Mouse (Mus musculus) stomach, postnatal 0 days (tissue): Measurements from ENCODE around the gene Cnih1. TPM values are rescaled to one million over a fixed set of nuclear protein-coding genes. Genes with fewer than 3 reads are reported as not detected.

Experiments
- ATAC-seq: fragments of 200-750 bp; cut with Nextera tagmentation; 2 replicates; pipeline ENCODE4 v1.8.0; 2017; ENCODE audit not compliant: low FRiP score, low TSS enrichment
- DNase-seq: peaks from one replicate; pipeline ENCODE4 v3.0.0-alpha.2; 2016; ENCODE audit warnings: low spot score
- H3K27ac ChIP-seq: fragments of 300-500 bp; sonication (generic); replicated peaks from 2 replicates; pipeline ENCODE4 v1.5.1; 2014; ENCODE audit warnings: mild to moderate bottlenecking, control low read depth
- H3K27me3 ChIP-seq: fragments of 300-500 bp; sonication (generic); 2 replicates; pipeline ENCODE4 v1.6.1; 2014; ENCODE audit warnings: low read length; ENCODE audit not compliant: control insufficient read depth, insufficient read depth
- H3K36me3 ChIP-seq: fragments of 300-500 bp; sonication (generic); 2 replicates; pipeline ENCODE4 v1.6.1; 2014; ENCODE audit warnings: low read length, mixed read lengths; ENCODE audit not compliant: control insufficient read depth, insufficient read depth
- H3K4me1 ChIP-seq: fragments of 300-500 bp; sonication (generic); replicated peaks from 2 replicates; pipeline ENCODE4 v1.6.1; 2014; ENCODE audit warnings: antibody characterized with exemption; ENCODE audit not compliant: control insufficient read depth, insufficient read depth
- H3K4me2 ChIP-seq: fragments of 300-500 bp; sonication (generic); replicated peaks from 2 replicates; pipeline ENCODE4 v1.6.1; 2014; ENCODE audit warnings: low read depth, mild to moderate bottlenecking, control low read depth, moderate library complexity
- H3K4me3 ChIP-seq: fragments of 300-500 bp; sonication (generic); 2 replicates; pipeline ENCODE4 v1.5.1; 2014; ENCODE audit warnings: low read depth, low read length, control low read depth
- H3K9ac ChIP-seq: fragments of 300-500 bp; sonication (generic); 2 replicates; pipeline ENCODE4 v1.6.1; 2014; ENCODE audit warnings: mild to moderate bottlenecking, low read length, control low read depth, mixed read lengths
- H3K9me3 ChIP-seq: fragments of 300-500 bp; sonication (generic); 2 replicates; pipeline ENCODE4 v1.6.1; 2016; ENCODE audit warnings: low read length; ENCODE audit not compliant: control insufficient read depth
- CTCF ChIP-seq: IDR thresholded peaks from 2 replicates; pipeline ENCODE4 v1.5.1; 2016; ENCODE audit warnings: antibody characterized with exemption, low read depth, mild to moderate bottlenecking, moderate library complexity
- EP300 ChIP-seq: optimal IDR thresholded peaks from 2 replicates; pipeline ENCODE3; 2016; ENCODE audit warnings: antibody characterized with exemption
- WGBS: fragments of 180-500 bp; shearing (Covaris S2); extraction: QIAGEN DNeasy Blood & Tissue Kit; methylation state at CpG from one replicate; pipeline ENCODE4 v1.1.7; 2014; 5-methylcytosine and 5-hydroxymethylcytosine counted together
- polyA plus RNA-seq: library from polyadenylated mRNA; unstranded; fragments of >200 nt; fragmentation: Nextera tagmentation; extraction: Ambion mirVana; gene quantifications from 2 replicates; pipeline ENCODE4 v1.2.1, GENCODE M21; 2015

The Cnih1 gene
- polyA plus RNA-seq, result 135 and 141 TPM in 2 replicates

DNA sequence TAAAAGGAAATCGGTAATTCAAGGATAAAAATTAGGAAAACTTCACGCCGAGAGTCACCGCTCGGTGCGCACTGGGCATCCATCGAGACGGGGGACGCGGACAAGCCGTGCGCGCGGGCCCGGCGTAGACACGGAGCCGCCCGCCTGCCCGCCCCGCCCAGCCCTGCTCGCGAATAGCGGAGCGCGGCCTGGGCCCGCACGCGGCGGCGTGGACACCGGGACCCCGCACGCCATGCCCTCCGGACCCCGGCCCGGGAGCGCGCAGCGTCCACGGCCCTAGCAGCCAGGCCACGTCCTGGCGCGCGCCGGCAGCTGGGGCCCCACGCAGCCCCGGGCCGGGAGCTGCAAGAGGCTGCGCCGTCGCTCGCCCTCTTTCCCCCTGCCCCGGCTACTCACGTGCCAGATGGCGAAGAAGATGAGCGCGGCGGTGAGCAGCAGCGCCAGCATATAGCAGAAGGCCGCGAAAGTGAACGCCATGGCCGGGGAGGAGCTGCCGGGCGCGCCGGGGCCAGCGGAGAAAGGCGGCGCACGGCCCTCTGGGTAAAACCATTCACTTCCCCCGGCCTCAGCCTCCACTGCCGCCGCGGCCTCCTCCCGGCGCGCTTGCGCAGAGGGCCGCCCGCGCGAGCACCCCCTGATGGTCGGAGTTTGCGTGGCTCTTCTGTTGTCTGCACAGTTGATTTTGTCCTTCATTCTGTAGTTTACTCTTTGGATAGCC, at the start of gene Cnih1:
Cnih1 (minus strand) TSS at position 625 of the 718 bp plus-strand sequence.
- peak within 1 kb of the TSS; percentile 98 for H3K9ac ChIP-seq
- H3K4me1 ChIP-seq, result no peaks in the 10 kb centered on the region
- no peaks in the 10 kb centered on the region for H3K27me3 ChIP-seq
- WGBS, result under 1% methylated on average over 84 of the region's 86 CpGs
- H3K36me3 ChIP-seq, result no peaks in the 10 kb centered on the region
- TF ChIP-seq EP300 (no peak), CTCF (peak; percentile 87)
- H3K4me3 ChIP-seq, result peak within 1 kb of the TSS; percentile 98
- no peaks in the 10 kb centered on the region for H3K9me3 ChIP-seq
- H3K4me2 ChIP-seq, result peak within 1 kb of the TSS; percentile 69
- DNase-seq, result peak; percentile 94
- ATAC-seq, result peak; percentile 96
- H3K27ac ChIP-seq, result peak within 1 kb of the TSS; percentile 98

DNA sequence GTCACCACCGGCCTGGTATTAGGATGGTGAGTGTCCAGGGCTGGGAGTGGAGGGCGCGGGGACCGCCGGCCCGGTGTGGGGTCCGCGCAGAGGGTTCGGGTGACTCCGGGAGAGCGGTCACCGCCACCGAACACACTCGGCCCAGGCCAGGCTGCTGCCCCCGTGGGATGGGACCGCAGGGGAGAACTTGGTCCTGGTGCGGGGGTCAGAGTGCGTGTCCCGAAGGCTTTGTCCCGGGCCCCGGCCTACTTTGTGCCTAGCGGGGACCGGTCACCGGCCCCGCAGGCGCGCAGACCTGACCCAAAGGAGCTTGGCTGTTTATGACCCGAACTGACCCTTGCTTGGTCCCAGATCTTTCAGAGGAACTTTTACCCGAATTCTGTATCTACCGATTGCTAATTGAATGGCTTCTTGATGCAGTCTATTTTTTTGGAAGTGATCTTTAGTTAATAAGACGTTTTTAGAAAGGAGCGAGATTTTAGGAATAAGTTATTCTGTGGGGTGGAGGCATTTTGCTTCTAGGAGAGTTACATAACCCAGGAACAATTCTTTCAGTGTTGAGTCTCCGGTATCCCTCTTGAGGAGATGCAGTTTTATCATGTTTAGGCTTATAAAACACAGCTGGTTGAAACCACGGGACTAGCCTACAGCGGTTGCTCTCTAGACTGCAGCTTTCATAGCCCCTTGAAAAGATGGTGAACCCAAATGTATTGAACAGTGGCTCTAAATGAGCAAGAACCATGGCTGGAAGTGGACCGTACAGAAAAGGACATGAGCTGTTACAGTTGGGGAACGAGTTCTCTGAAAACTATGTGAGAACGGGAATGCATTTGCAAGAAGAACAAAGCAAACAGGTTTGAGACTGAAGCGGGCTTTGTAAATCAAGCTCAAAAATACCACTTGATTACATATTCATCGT, 44.4 kb upstream of the Cnih1 start:
- Histone ChIP-seq H3K36me3 (no peaks in the 10 kb centered on the region; the same call in 1 of the 2 replicates), H3K27ac (peak overlapping the region; percentile 78), H3K4me1 (no peaks in the 10 kb centered on the region), H3K9me3 (no peaks in the 10 kb centered on the region), H3K27me3 (no peaks in the 10 kb centered on the region), H3K4me3 (peak overlapping the region; percentile 75), H3K9ac (peak overlapping the region; percentile 82), H3K4me2 (peak overlapping the region; percentile 91)
- WGBS, result 6% methylated on average over 40 of the region's 40 CpGs
- no peak; the same call in 1 of the 2 replicates for ATAC-seq
- no peak for DNase-seq
- TF ChIP-seq CTCF, result no peak
- TF ChIP-seq EP300, result no peak

GRCm38 (mm10) chr14:46831837-46832333, 43.7 kb upstream of the Cnih1 start, which contains the start of gene Cgrrf1:
TSS of gene Cgrrf1 (plus strand) at chr14:46832125.
- H3K9me3 ChIP-seq, result no peaks in the 10 kb centered on the region
- TF ChIP-seq EP300, result no peak
- TF ChIP-seq CTCF, result peak; percentile 63
- H3K4me1 ChIP-seq, result no peaks in the 10 kb centered on the region
- H3K27me3 ChIP-seq, result no peaks in the 10 kb centered on the region
- H3K4me3 ChIP-seq, result peak within 1 kb of the TSS; percentile 75
- no peaks in the 10 kb centered on the region; the same call in 1 of the 2 replicates for H3K36me3 ChIP-seq
- peak within 1 kb of the TSS; percentile 82 for H3K9ac ChIP-seq
- WGBS, result under 1% methylated on average over 30 of the region's 32 CpGs
- peak within 1 kb of the TSS; percentile 91 for H3K4me2 ChIP-seq
- DNase-seq (peak; percentile 96), ATAC-seq (peak; percentile 99)
- peak within 1 kb of the TSS; percentile 78 for H3K27ac ChIP-seq

GRCm38 (mm10) chr14:46831295-46831694, 43.1 kb upstream of the Cnih1 start:
- Histone ChIP-seq H3K27me3 (no peaks in the 10 kb centered on the region), H3K4me1 (no peaks in the 10 kb centered on the region), H3K9ac (no peak overlapping the region; the same call in 1 of the 2 replicates), H3K36me3 (no peaks in the 10 kb centered on the region; the same call in 1 of the 2 replicates), H3K9me3 (no peaks in the 10 kb centered on the region), H3K4me2 (peak overlapping the region; percentile 91), H3K27ac (no peak overlapping the region; the same call in 1 of the 2 replicates), H3K4me3 (peak overlapping the region; percentile 75)
- DNase-seq (no peak), ATAC-seq (no peak)
- whole genome bisulfite sequencing, result 8% methylated on average over 4 of the region's 4 CpGs
- TF ChIP-seq EP300 (no peak), CTCF (no peak)

DNA sequence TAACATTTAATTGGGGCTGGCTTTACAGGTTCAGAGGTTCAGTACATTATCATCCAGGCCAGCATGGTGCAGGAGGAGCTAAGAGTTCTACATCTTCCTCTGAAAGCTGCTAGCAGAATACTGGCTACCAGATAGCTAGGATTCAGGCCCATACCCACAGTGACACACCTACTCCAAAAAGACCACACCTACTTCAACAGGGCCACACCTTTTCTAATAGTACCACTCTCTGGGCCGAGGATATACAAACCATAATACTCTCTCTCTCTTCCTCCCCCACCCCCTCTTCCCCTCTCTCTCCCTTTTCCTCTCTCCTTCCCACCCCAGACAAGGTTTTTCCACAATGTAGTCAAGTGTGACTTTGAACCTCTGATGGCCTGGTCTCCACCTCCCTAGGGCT, 39.2 kb upstream of the Cnih1 start:
- H3K9ac ChIP-seq, result no peak overlapping the region
- H3K27ac ChIP-seq, result no peak overlapping the region
- H3K27me3 ChIP-seq, result no peaks in the 10 kb centered on the region
- DNase-seq (no peak), ATAC-seq (no peak)
- no peaks in the 10 kb centered on the region for H3K9me3 ChIP-seq
- no peaks in the 10 kb centered on the region for H3K4me1 ChIP-seq
- WGBS, result 46% methylated on average over 1 of the region's 1 CpGs
- TF ChIP-seq CTCF (no peak), EP300 (no peak)
- no peak overlapping the region for H3K4me3 ChIP-seq
- H3K36me3 ChIP-seq, result no peaks in the 10 kb centered on the region
- no peak overlapping the region for H3K4me2 ChIP-seq
